ENCODE assay signal across 15 mouse cellular contexts in genomic region chr8:35974323-35975029, GRCm38 (mm10).
A peak's percentile ranks its signal among the peaks of the same experiment; 100 is the strongest.
DNase-seq lines count a peak whose midpoint lies in the region; ATAC-seq and TF ChIP-seq lines count a peak whose summit lies in the region.
"Had no signal": no experiment of that assay in that cellular context is flagged by ENCODE, and none has a peak within 500 bp of the region (broad histone marks: within the 10 kb centered on the region; RNA-seq: fewer than 3 reads in every experiment).

No protein-coding gene starts in this region.

- TF ChIP-seq EP300 in lung, postnatal 0 days (IDR thresholded peaks at IDR 0.05): no peak

- H3K4me3 ChIP-seq in embryonic facial prominence, embryonic 14.5 days (ENCODE audit: low read depth, low read length): no peak overlapping the region
- H3K4me3 ChIP-seq in embryonic facial prominence, embryonic 10.5 days: no peak overlapping the region
- H3K4me3 ChIP-seq in lung, embryonic 14.5 days (ENCODE audit: low read depth, low read length): no peak overlapping the region
- no peak overlapping the region for H3K4me3 ChIP-seq in lung, adult 2 months (replicated peaks; ENCODE audit: extremely low read depth, low read depth, low read length)
- H3K4me3 ChIP-seq in lung, postnatal 0 days (ENCODE audit: low read depth, low read length): no peak overlapping the region
- H3K4me3 ChIP-seq: hindbrain, embryonic 15.5 days; liver, embryonic 12.5 days; midbrain, embryonic 10.5 days; neural tube, embryonic 12.5 days; stomach, embryonic 15.5 days had no signal

- H3K4me1 ChIP-seq in embryonic facial prominence, embryonic 14.5 days (ENCODE audit: control insufficient read depth, insufficient read depth, low read length): no peaks in the 10 kb centered on the region
- no peaks in the 10 kb centered on the region for H3K4me1 ChIP-seq in embryonic facial prominence, embryonic 10.5 days
- peaks cover 12% of the 10 kb centered on the region for H3K4me1 ChIP-seq in lung, embryonic 14.5 days (ENCODE audit: insufficient read depth)
- H3K4me1 ChIP-seq in lung, adult 2 months (ENCODE audit: control insufficient read depth, insufficient read depth, low read length): no peaks in the 10 kb centered on the region; the same call in 1 of the 2 replicates
- peaks cover 4% of the 10 kb centered on the region; the same call in 1 of the 2 replicates for H3K4me1 ChIP-seq in lung, postnatal 0 days (ENCODE audit: insufficient read depth, low read depth, low read length)
- H3K4me1 ChIP-seq: hindbrain, embryonic 15.5 days; liver, embryonic 12.5 days; midbrain, embryonic 10.5 days; neural tube, embryonic 12.5 days; stomach, embryonic 15.5 days had no signal

- no peaks in the 10 kb centered on the region for H3K36me3 ChIP-seq in embryonic facial prominence, embryonic 14.5 days (ENCODE audit: control insufficient read depth, insufficient read depth, low read length)
- no peaks in the 10 kb centered on the region for H3K36me3 ChIP-seq in embryonic facial prominence, embryonic 10.5 days (replicated peaks)
- H3K36me3 ChIP-seq in lung, embryonic 14.5 days (ENCODE audit: insufficient read depth): no peaks in the 10 kb centered on the region
- H3K36me3 ChIP-seq in lung, postnatal 0 days (ENCODE audit: insufficient read depth, low read length): no peaks in the 10 kb centered on the region
- H3K36me3 ChIP-seq: hindbrain, embryonic 15.5 days; liver, embryonic 12.5 days; midbrain, embryonic 10.5 days; neural tube, embryonic 12.5 days; stomach, embryonic 15.5 days had no signal

- no peaks in the 10 kb centered on the region for H3K9me3 ChIP-seq in embryonic facial prominence, embryonic 14.5 days (ENCODE audit: control insufficient read depth, low read length)
- H3K9me3 ChIP-seq in embryonic facial prominence, embryonic 10.5 days: no peaks in the 10 kb centered on the region
- no peaks in the 10 kb centered on the region for H3K9me3 ChIP-seq in lung, embryonic 14.5 days (ENCODE audit: low read depth, low read length)
- no peaks in the 10 kb centered on the region for H3K9me3 ChIP-seq in lung, postnatal 0 days (ENCODE audit: low read length)
- H3K9me3 ChIP-seq: hindbrain, embryonic 15.5 days; liver, embryonic 12.5 days; midbrain, embryonic 10.5 days; neural tube, embryonic 12.5 days; stomach, embryonic 15.5 days had no signal

- no peak overlapping the region for H3K9ac ChIP-seq in embryonic facial prominence, embryonic 14.5 days (ENCODE audit: low read depth, low read length)
- H3K9ac ChIP-seq in lung, embryonic 14.5 days: no peak overlapping the region
- H3K9ac ChIP-seq in lung, postnatal 0 days (replicated peaks; ENCODE audit: low read depth): no peak overlapping the region
- H3K9ac ChIP-seq: hindbrain, embryonic 15.5 days; liver, embryonic 12.5 days; neural tube, embryonic 12.5 days; stomach, embryonic 15.5 days had no signal

- TF ChIP-seq CTCF in lung, embryonic 14.5 days (IDR thresholded peaks at IDR 0.05; ENCODE audit: low read depth): no peak
- TF ChIP-seq CTCF in lung, adult 2 months (IDR thresholded peaks at IDR 0.05; ENCODE audit: insufficient read depth, low read length): no peak
- TF ChIP-seq CTCF in lung, postnatal 0 days (IDR thresholded peaks at IDR 0.05): no peak

- no peak for TF ChIP-seq POLR2A in lung, adult 2 months (IDR thresholded peaks at IDR 0.05; ENCODE audit: borderline replicate concordance, extremely low read depth, low read depth, low read length)

- 59% methylated on average over 10 of the region's 10 CpGs for WGBS in embryonic facial prominence, embryonic 14.5 days
- WGBS in embryonic facial prominence, embryonic 10.5 days: 85% methylated on average over 10 of the region's 10 CpGs
- WGBS in lung, embryonic 14.5 days: 43% methylated on average over 10 of the region's 10 CpGs
- 49% methylated on average over 10 of the region's 10 CpGs for WGBS in lung, adult 2 months
- 42% methylated on average over 10 of the region's 10 CpGs for WGBS in lung, postnatal 0 days

- H3K27ac ChIP-seq in embryonic facial prominence, embryonic 14.5 days (replicated peaks; ENCODE audit: low read depth, low read length): no peak overlapping the region
- H3K27ac ChIP-seq in embryonic facial prominence, embryonic 10.5 days (replicated peaks): no peak overlapping the region
- peak overlapping the region; percentile 58; the same call in 1 of the 2 replicates for H3K27ac ChIP-seq in lung, embryonic 14.5 days (ENCODE audit: low read depth)
- no peak overlapping the region for H3K27ac ChIP-seq in lung, postnatal 0 days (ENCODE audit: low read length)
- H3K27ac ChIP-seq: hindbrain, embryonic 15.5 days; liver, embryonic 12.5 days; midbrain, embryonic 10.5 days; neural tube, embryonic 12.5 days; stomach, embryonic 15.5 days had no signal

- no peak; the same call in 1 of the 2 replicates for ATAC-seq in embryonic facial prominence, embryonic 14.5 days (ENCODE audit: low read depth)
- ATAC-seq in lung, embryonic 14.5 days (ENCODE audit: insufficient read depth): no peak
- ATAC-seq in lung, postnatal 0 days: peak; percentile 25; the same call in 1 of the 2 replicates
- ATAC-seq: liver, embryonic 12.5 days had no signal

- H3K4me2 ChIP-seq in embryonic facial prominence, embryonic 14.5 days (ENCODE audit: low read depth, low read length): no peak overlapping the region
- H3K4me2 ChIP-seq in lung, embryonic 14.5 days: no peak overlapping the region
- H3K4me2 ChIP-seq in lung, postnatal 0 days (replicated peaks; ENCODE audit: low read depth, low read length): no peak overlapping the region
- H3K4me2 ChIP-seq: hindbrain, embryonic 15.5 days; liver, embryonic 12.5 days; neural tube, embryonic 12.5 days; stomach, embryonic 15.5 days had no signal

- no peaks in the 10 kb centered on the region for H3K27me3 ChIP-seq in embryonic facial prominence, embryonic 14.5 days (replicated peaks; ENCODE audit: control insufficient read depth, insufficient read depth, low read length)
- no peaks in the 10 kb centered on the region for H3K27me3 ChIP-seq in embryonic facial prominence, embryonic 10.5 days (replicated peaks; ENCODE audit: low read depth, poor library complexity, severe bottlenecking)
- H3K27me3 ChIP-seq in lung, embryonic 14.5 days (ENCODE audit: insufficient read depth, low read length): no peaks in the 10 kb centered on the region
- H3K27me3 ChIP-seq in lung, postnatal 0 days (replicated peaks; ENCODE audit: insufficient read depth, low read length): no peaks in the 10 kb centered on the region
- H3K27me3 ChIP-seq: hindbrain, embryonic 15.5 days; liver, embryonic 12.5 days; neural tube, embryonic 12.5 days; stomach, embryonic 15.5 days had no signal

- DNase-seq in embryonic facial prominence, embryonic 14.5 days (ENCODE audit: low spot score): peak; percentile 54
- DNase-seq in embryonic facial prominence, embryonic 10.5 days (ENCODE audit: low spot score): no peak
- peak; percentile 85 for DNase-seq in lung, embryonic 14.5 days
- DNase-seq in lung, adult 2 months: no peak
- peak; percentile 45 to 67 for DNase-seq in kidney, adult 8-10 months
- peak; percentile 36 for DNase-seq in lung, postnatal 0 days (ENCODE audit: low spot score)
- no peak for DNase-seq in thymus, postnatal 36 days
- no peak for DNase-seq in yolk sac, embryonic 10.5 days (ENCODE audit: low spot score)
- DNase-seq: B cell, adult 2 months; cerebellum, adult 9-11 months had no signal

Comparison
In these comparisons a context has a peak if more than half of its experiments do, and no peak if none do; other contexts are left out.
1. DNase-seq: peak in embryonic facial prominence, embryonic 14.5 days (single experiment), lung, embryonic 14.5 days (single experiment), kidney, adult 8-10 months (2 of 2) and lung, postnatal 0 days (single experiment); none in embryonic facial prominence, embryonic 10.5 days (single experiment), lung, adult 2 months (single experiment), thymus, postnatal 36 days (0 of 2) and yolk sac, embryonic 10.5 days (single experiment).